Mouse (Mus musculus): ENCODE results near the gene Gm9376. TPM values are rescaled to one million over a fixed set of nuclear protein-coding genes. Genes with fewer than 3 reads are reported as not detected.

The Gm9376 gene
- polyA plus RNA-seq, 1 experiment from 2014 or later = not detected

DNA sequence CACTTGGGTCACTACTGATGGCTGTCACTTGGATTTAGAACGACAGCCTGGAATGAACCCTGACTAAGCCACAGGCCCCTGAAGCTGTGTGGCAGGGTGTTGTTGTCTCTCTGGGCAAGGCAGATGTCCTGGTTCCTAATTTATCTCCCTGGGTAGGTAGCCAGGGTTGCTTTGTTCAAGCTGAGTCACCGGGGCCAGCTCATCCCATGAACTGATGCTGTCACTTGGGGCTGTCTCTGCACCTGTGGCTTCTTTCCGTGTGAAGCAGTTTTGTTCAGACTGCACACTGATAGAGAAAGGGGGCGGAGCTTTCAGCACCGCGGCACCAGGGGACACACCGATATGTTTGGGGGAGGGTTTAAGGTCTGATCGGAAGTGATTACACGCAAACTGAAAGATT is 37.8 kb downstream of the Gm9376 start:
- 78% methylated on average over 9 of the region's 9 CpGs for WGBS
- no peaks in the 10 kb centered on the region for H3K9me3 ChIP-seq
- H3K36me3 ChIP-seq = no peaks in the 10 kb centered on the region
- no peak overlapping the region for H3K27ac ChIP-seq
- no peak overlapping the region for H3K4me3 ChIP-seq
- H3K4me1 ChIP-seq = no peaks in the 10 kb centered on the region
- no peak for DNase-seq (ENCODE audit: low spot score)
- H3K27me3 ChIP-seq (ENCODE audit: insufficient read depth, poor library complexity, severe bottlenecking) = peaks cover 13% of the 10 kb centered on the region

DNA sequence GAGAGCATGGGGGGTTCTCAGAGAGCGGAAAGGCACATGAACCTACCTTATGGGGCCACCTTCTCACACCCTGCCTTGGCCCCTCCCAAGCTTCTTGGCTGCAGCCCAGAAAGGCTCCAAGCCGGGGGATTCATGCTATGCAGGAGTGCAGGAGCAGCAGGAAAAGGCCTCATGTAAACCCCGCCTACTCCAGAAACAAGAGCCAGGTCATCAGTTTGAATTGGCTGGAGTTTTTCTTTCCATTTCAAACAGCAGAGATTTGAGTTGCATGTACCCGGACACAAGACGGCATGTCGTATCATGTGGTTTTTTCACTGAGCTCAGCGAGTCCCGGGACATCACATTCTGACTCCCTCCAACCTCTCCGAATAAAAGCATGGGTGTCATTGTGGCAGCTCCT is 39.2 kb downstream of the Gm9376 start:
- no peak for DNase-seq (ENCODE audit: low spot score)
- WGBS = 72% methylated on average over 9 of the region's 9 CpGs

DNA sequence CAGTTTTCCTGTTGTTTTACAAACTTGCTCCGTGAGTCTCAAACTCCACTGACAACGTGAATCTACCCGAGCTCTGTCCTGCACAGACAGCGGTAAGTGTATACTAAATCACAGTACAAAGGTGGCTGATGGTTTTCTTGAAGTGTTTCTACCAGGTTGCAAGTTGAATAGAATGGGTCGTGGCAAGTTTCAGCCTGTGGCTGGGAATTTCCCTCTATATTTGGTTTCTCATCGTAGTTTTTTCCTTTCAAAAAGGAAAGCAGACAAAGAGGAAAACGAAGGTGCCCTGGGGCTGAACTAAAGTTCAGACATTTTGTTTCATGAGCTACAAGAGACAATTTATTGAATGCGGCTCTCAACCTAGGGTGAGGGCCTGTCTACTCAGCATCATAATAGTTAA is 40.3 kb downstream of the Gm9376 start:
- H3K27ac ChIP-seq = no peak overlapping the region
- no peak for DNase-seq (ENCODE audit: low spot score)
- no peaks in the 10 kb centered on the region; the same call in 1 of the 2 replicates for H3K27me3 ChIP-seq (ENCODE audit: insufficient read depth, poor library complexity, severe bottlenecking)
- no peaks in the 10 kb centered on the region for H3K9me3 ChIP-seq
- no peaks in the 10 kb centered on the region for H3K36me3 ChIP-seq
- H3K4me3 ChIP-seq = no peak overlapping the region
- WGBS = 82% methylated on average over 8 of the region's 8 CpGs
- no peaks in the 10 kb centered on the region for H3K4me1 ChIP-seq

More for the DNA sequence above, 39.2 kb downstream of the Gm9376 start:
- Histone ChIP-seq H3K27me3 (ENCODE audit: insufficient read depth, poor library complexity, severe bottlenecking) (peaks cover 2% of the 10 kb centered on the region), H3K9me3 (no peaks in the 10 kb centered on the region), H3K4me3 (no peak overlapping the region), H3K4me1 (no peaks in the 10 kb centered on the region), H3K36me3 (no peaks in the 10 kb centered on the region), H3K27ac (no peak overlapping the region)

DNA sequence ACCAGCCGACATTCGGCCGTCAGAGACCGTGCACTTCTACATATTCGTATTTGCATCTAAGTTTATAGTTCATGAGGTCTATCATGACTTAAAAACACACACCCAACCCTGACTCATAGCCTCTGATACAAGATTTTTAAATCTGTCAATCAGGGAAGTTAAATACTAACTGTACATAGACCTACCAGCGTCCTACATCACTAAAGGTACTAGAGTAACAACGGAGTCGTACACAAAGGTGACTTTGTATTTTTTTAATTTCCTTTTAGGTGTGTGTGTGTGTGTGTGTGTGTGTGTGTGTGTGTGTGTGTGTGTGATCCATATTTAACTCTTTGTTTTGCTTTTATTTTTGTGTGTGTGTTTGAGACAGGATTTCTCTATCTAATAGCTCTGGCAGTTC is 44.9 kb downstream of the Gm9376 start:
- no peak for DNase-seq (ENCODE audit: low spot score)
- WGBS = 89% methylated on average over 8 of the region's 8 CpGs
- H3K4me3 ChIP-seq = no peak overlapping the region
- H3K27me3 ChIP-seq (ENCODE audit: insufficient read depth, poor library complexity, severe bottlenecking) = no peaks in the 10 kb centered on the region; the same call in 1 of the 2 replicates
- H3K9me3 ChIP-seq = no peaks in the 10 kb centered on the region
- no peaks in the 10 kb centered on the region for H3K4me1 ChIP-seq
- H3K27ac ChIP-seq = no peak overlapping the region
- no peaks in the 10 kb centered on the region for H3K36me3 ChIP-seq

DNA sequence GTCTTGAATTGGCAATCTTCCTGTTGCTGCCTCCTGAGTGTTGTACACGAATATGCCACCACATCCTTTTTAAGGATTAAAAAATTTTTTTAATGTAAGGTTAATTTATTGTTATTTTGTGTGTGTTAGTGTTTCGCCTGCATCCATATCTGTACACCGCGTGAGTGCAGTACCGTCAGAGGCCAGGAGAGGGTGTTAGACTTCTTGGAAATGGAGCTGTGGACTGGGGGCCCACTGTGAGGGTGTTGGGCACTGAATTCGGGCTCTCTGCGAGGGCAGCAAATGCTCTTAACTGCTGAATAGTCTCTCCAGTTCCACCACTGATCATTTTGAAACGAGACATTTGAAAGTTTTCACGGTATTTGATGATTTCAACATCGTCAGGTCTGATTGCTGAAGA is 45.9 kb downstream of the Gm9376 start:
- no peak overlapping the region for H3K27ac ChIP-seq
- no peaks in the 10 kb centered on the region for H3K4me1 ChIP-seq
- H3K36me3 ChIP-seq = no peaks in the 10 kb centered on the region
- no peaks in the 10 kb centered on the region for H3K9me3 ChIP-seq
- no peak overlapping the region for H3K4me3 ChIP-seq
- WGBS = 88% methylated on average over 10 of the region's 10 CpGs
- peaks cover 7% of the 10 kb centered on the region; the same call in 1 of the 2 replicates for H3K27me3 ChIP-seq (ENCODE audit: insufficient read depth, poor library complexity, severe bottlenecking)
- DNase-seq (ENCODE audit: low spot score) = no peak

DNA sequence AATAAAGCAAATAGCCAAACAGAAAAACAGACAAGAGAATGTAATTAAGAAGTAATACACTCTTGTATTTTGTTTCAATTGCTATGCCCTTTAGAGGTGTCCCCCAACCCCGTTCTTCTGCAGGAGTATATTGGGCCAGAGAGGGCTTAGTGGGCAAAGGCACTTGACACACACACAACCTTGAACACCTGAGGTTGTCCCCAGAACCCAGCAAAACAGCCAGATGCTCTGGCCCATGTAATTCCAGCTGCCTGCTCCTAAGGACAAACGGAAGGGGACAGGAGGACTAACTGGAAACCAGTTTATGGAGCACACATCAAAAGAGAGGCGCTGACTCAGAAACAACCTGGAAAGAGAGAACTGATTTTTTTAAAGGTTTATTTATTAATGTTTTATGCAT is 47.2 kb downstream of the Gm9376 start:
- DNase-seq (ENCODE audit: low spot score) = no peak
- H3K4me3 ChIP-seq = no peak overlapping the region
- no peaks in the 10 kb centered on the region for H3K9me3 ChIP-seq
- no peaks in the 10 kb centered on the region for H3K4me1 ChIP-seq
- WGBS = 88% methylated on average over 3 of the region's 3 CpGs
- H3K27ac ChIP-seq = no peak overlapping the region
- H3K27me3 ChIP-seq (ENCODE audit: insufficient read depth, poor library complexity, severe bottlenecking) = peaks cover 19% of the 10 kb centered on the region
- H3K36me3 ChIP-seq = no peaks in the 10 kb centered on the region

DNA sequence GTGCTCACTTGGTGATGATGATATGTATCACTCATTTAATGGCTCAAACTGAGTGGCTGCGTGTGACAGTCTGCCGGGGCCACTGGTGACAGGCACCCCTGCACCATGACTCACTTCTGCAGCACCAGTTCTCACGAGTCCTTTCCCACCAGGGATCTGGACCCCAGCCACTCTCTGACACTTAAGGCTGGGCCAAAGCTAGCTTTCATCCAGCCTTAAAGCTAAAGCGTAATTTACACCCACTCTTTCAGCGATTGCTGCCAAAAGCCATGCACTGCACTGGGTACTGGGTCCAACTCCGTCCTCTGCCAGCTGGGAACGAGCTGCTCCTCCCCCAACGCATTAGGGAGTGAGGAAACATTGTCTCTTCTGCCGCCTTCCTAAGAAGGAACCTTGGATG is 50.5 kb downstream of the Gm9376 start:
- WGBS = 77% methylated on average over 9 of the region's 9 CpGs
- H3K36me3 ChIP-seq = no peaks in the 10 kb centered on the region
- peaks cover 43% of the 10 kb centered on the region for H3K27me3 ChIP-seq (ENCODE audit: insufficient read depth, poor library complexity, severe bottlenecking)
- H3K27ac ChIP-seq = no peak overlapping the region
- H3K9me3 ChIP-seq = no peaks in the 10 kb centered on the region
- no peak for DNase-seq (ENCODE audit: low spot score)
- H3K4me3 ChIP-seq = no peak overlapping the region
- no peaks in the 10 kb centered on the region for H3K4me1 ChIP-seq

Small RNA genes within 50 kb of the gene (microRNA-seq; reads per million reads assigned to microRNA genes)
- not detected for gene Mir6241

Other genes starting within 250 kb of the Gm9376 start
- 0.80 and 1.0 TPM in 2 replicates for gene Dct, start 214.7 kb upstream of the Gm9376 start, polyA plus RNA-seq (2016; fragmentation: Nextera tagmentation; extraction: Ambion mirVana)
- gene Tgds, start 134.2 kb upstream of the Gm9376 start, polyA plus RNA-seq (2016; fragmentation: Nextera tagmentation; extraction: Ambion mirVana) = 38.9 and 40.7 TPM in 2 replicates
- 43.6 and 46.3 TPM in 2 replicates for gene Gpr180, start 129.8 kb upstream of the Gm9376 start, polyA plus RNA-seq (2016; fragmentation: Nextera tagmentation; extraction: Ambion mirVana)
- 0.04 and 0.09 TPM in 2 replicates for gene Sox21, start 29.9 kb upstream of the Gm9376 start, polyA plus RNA-seq (2016; fragmentation: Nextera tagmentation; extraction: Ambion mirVana)